Mouse (Mus musculus) kidney, adult 18-20 months (tissue): Measurements from ENCODE around the gene Lrpprc.
A peak's percentile ranks its signal among the peaks of the same experiment; 100 is the strongest.
"Not testable (repeated sequence)": the region's sequence is repeated elsewhere in the genome, so short reads cannot be mapped to it uniquely, and the experiment has no call there.

Experiments used
- DNase-seq: peaks from one replicate; pipeline ENCODE4 v3.0.0; 2021

Gene Lrpprc

GRCm38 (mm10) chr17:84790447-84791098 lies at the start of gene Lrpprc:
Lrpprc (minus strand) TSS chr17:84790789.
- DNase-seq, result peak; percentile 95

GRCm38 (mm10) chr17:84837780-84838179 lies 47.2 kb upstream of the Lrpprc start:
- peak; percentile 80 for DNase-seq

- no peak for DNase-seq
Observed at GRCm38 (mm10) chr17:84835249-84835648, 44.7 kb upstream of the Lrpprc start.

- no peak for DNase-seq
Observed at GRCm38 (mm10) chr17:84832346-84832745, 41.8 kb upstream of the Lrpprc start.

GRCm38 (mm10) chr17:84828301-84828700 lies 37.7 kb upstream of the Lrpprc start:
- no peak for DNase-seq

- DNase-seq, result peak; percentile 32
Observed at GRCm38 (mm10) chr17:84820603-84821002, 30.0 kb upstream of the Lrpprc start.

GRCm38 (mm10) chr17:84818390-84818789 lies 27.8 kb upstream of the Lrpprc start:
- no peak for DNase-seq

GRCm38 (mm10) chr17:84816014-84816461 lies 25.4 kb upstream of the Lrpprc start:
- no peak for DNase-seq

- no peak for DNase-seq
Observed at GRCm38 (mm10) chr17:84814905-84815304, 24.3 kb upstream of the Lrpprc start.

GRCm38 (mm10) chr17:84814192-84814591 lies 23.6 kb upstream of the Lrpprc start:
- DNase-seq, result not testable (repeated sequence)

GRCm38 (mm10) chr17:84792006-84792405 lies 1.4 kb upstream of the Lrpprc start:
- no peak for DNase-seq

GRCm38 (mm10) chr17:84791156-84791555 lies 567 bp upstream of the Lrpprc start:
- DNase-seq, result no peak

GRCm38 (mm10) chr17:84790043-84790442 lies 546 bp downstream of the Lrpprc start:
- no peak for DNase-seq

GRCm38 (mm10) chr17:84788376-84789125 lies 2.0 kb downstream of the Lrpprc start:
- DNase-seq, result peak; percentile 47

- no peak for DNase-seq
Observed at GRCm38 (mm10) chr17:84787477-84787876, 3.1 kb downstream of the Lrpprc start.

GRCm38 (mm10) chr17:84786911-84787310 lies 3.7 kb downstream of the Lrpprc start:
- DNase-seq, result no peak

- DNase-seq, result no peak
Observed at GRCm38 (mm10) chr17:84785176-84785575, 5.4 kb downstream of the Lrpprc start.

- DNase-seq, result no peak
Observed at GRCm38 (mm10) chr17:84783491-84783890, 7.1 kb downstream of the Lrpprc start.

- DNase-seq, result no peak
Observed at GRCm38 (mm10) chr17:84780321-84780720, 10.3 kb downstream of the Lrpprc start.

GRCm38 (mm10) chr17:84778477-84778978 lies 12.1 kb downstream of the Lrpprc start:
- no peak for DNase-seq

GRCm38 (mm10) chr17:84776362-84777000 lies 14.1 kb downstream of the Lrpprc start:
- no peak for DNase-seq

- DNase-seq, result no peak
Observed at GRCm38 (mm10) chr17:84775291-84775690, 15.3 kb downstream of the Lrpprc start.

- DNase-seq, result no peak
Observed at GRCm38 (mm10) chr17:84771882-84772281, 18.7 kb downstream of the Lrpprc start.

GRCm38 (mm10) chr17:84758971-84759370 lies 31.6 kb downstream of the Lrpprc start:
- DNase-seq, result no peak
